Mouse (Mus musculus) frontal cortex, postnatal 25 days (tissue): ENCODE data around the gene Armc8.

ENCODE experiments used
- DNase-seq, 2 experiments: peaks; one replicate each; pipeline ENCODE4 v3.0.0; 2022; ENCODE audit warnings: low spot score in 2 of 2

Armc8 gene

GRCm38 (mm10) chr9:99446259-99446658, 122.4 kb downstream of the Armc8 start:
- DNase-seq: no peak

DNA sequence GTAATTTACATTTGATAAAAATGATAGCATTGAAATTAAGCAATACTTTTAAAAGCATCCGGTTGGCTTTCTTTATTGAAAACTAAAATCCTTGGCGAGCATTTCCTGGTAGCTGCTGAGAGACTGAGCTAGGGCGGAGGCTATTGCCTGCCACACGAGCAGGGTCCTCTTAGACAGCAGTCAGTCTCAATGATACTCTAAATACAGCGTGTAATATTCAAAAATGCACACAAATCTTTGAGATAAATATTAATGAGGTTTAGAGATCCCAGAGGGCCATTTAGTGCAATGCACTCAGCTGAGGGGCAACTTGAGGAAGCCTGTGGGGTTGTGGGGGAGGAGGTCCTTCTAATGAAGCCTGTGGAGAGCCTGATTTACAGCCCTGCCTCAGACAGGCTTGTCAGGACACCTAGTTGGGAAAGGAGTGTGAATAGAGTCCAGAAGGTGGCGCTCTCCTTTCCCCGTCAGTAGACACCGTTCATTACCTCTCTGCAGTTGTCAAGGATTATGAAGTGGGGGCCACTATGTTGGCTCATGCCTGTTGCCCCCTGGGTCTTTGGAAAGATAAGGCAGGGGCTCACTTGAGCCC, 124.0 kb downstream of the Armc8 start:
- no peak for DNase-seq

DNA sequence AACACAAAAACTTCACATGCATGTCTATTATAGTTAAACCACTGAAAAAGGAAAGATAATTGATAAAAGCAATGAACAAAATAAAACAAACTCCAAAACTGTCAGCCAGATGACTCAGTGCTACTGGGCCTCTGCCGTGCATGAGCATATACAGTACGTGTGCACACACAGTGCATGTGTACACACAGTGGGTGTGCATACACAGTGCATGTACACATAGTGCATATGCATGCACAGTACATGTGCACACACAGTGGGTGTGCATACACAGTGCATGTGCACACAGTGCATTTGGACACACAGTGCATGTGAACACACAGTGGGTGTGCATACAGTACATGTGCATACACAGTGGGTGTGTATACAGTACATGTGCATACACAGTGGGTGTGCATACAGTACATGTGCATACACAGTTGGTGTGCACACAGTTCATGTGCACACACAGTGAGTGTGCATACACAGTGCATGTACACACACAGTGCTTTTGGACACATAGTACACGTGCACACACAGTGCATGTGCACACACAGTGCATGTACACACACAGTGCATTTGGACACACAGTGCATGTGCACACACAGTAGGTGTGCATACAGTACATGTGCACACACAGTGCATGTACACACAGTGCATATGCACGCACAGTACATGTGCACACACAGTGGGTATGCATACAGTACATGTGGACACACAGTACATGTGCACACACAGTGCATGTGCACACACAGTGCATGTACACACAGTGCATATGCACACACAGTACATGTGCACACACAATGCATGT, 126.9 kb downstream of the Armc8 start:
- DNase-seq: no peak

GRCm38 (mm10) chr9:99440941-99441340, 127.8 kb downstream of the Armc8 start:
- no peak for DNase-seq

- DNase-seq: no peak
Observed at GRCm38 (mm10) chr9:99439064-99439463, 129.6 kb downstream of the Armc8 start.

DNA sequence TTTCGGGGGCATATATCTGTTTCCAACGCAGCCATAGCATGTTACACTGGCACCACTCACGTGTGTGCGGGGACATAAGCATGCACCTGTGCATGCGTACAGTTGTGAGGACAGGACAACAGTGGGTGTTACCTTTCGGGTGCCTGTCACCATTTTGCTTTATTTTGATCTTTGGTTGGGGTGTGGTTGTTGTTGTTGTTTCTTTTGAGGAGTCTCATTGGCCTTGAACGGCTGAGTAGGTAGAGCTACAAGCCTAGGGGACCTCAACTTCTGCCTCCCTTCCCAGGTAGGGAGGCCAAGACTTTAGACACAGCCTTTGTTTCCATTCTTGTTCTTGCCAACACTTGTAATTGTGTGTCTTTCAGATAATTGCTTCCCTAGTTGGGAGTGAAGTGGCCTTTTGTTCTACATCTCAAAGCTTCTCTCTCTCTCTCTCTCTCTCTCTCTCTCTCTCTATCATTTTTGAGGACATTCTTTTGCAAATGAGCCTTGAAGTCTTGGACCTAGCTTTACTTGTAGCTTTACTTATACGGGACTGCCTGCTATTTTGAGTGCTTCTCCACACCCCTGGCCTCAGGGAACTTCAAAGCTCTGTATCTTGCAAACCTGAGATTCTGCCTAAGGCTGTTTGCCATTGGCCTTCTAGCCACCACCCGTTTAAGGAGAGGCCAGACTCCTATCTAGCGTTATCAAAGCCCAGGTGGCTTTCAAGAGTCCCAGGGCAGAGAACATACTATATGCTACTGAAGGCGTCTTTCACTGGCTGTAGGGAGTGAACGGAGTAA, 130.7 kb downstream of the Armc8 start:
- no peak for DNase-seq

DNA sequence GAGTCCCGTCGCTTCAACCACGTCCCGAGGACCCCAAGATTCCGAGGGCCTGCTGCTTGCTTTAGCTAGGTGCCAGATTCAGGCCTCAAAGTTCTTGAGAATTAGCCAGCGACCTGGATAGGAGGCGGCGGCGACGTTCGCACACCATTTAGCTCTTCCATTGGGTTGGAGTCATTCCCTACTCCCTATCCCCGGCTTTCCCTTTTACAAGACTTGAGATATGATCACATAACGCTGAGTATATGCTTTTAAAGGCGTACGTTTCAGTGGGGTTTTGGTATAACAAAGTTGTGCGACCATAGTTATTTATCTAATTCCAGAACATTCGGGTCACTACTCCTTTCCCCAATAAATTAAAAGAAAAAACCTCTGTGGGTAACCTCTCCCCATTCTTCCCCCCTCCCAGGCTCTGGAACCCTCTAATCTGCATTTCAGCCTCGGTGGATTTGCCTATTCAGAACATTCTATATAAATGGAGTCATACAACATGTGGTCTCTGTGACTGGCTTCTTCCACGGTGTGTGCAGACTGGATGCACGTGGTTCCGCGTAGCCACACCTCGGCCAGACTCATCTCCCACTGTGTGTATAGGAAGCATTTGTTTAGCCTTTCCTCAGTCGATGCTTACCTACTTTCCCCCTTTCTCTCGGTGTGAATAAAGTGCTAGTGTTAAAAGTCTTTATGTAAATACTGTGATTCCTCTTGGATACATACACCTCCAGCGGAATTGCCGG, 131.5 kb downstream of the Armc8 start, which contains the start of gene Mras:
Gene Mras (minus strand): TSS at position 351 of the 734 bp plus-strand sequence.
- no peak for DNase-seq

DNA sequence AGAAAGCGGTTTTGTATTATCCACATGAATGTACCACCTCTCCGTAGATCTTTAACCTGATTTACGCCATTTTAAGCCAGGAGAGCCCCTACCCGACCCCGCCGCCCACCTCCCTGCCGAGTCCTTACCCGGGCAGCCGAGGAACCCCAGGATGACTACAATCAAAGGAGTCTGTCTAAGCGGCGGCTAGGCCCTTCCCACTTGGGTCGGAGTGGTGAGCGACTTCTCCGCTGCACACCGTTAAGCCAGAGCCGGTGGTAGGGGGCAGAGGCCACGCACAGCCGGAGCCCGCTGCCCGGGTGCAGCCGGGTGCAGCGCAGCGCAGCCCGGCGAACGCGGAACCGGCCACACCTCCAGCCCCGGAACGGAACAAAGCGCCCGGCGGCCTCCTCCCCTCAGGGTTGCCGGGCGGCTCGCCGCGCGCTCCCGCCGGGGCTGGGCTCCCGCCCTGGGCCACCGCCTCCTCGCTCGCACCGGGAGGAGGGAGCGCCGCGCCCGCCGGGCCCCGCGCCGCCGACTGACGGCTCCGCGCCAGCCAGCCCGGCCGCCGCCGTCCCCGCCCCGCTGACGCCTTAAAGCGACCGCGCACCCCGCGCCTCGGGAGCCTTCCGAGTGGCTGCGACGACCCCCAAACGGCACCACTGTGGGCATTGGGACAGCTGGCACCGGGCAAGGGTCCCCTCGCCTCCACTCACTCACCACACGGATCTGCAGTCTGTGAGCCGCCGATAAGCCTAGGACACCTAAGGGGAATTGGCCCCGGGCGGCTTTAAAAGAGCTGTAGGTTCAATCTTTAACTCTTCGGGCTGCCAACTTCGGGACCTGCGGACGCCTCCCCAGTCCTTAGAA, 132.3 kb downstream of the Armc8 start:
- peak; percentile 61 to 68 for DNase-seq

DNA sequence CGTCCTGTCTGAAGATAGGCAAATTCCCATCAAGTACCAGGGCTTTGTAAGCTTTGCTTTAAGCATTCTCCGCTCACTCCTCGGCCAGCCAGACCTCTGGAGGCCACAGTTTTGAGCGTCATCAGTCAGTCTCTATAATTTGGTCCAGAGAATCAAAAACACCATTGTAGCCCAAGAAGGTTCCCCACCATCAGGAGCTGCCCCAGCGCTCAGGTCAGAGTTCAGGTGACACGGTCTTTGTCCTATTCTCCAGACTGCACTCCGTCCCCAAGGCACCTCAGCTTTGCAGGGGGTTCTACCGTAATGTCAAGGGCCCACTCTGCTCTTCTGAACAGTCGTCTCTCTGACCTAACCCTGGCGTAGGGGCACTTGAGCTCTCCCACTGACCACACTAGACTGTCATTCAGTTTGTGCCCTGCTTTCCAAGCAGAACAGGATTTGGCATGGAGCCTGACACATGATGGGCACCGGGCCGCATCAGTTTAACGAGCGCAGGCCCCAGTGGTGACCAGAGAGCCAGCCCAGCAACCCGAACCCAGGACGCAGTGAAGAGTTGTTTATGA, 133.0 kb downstream of the Armc8 start:
- no peak for DNase-seq

DNA sequence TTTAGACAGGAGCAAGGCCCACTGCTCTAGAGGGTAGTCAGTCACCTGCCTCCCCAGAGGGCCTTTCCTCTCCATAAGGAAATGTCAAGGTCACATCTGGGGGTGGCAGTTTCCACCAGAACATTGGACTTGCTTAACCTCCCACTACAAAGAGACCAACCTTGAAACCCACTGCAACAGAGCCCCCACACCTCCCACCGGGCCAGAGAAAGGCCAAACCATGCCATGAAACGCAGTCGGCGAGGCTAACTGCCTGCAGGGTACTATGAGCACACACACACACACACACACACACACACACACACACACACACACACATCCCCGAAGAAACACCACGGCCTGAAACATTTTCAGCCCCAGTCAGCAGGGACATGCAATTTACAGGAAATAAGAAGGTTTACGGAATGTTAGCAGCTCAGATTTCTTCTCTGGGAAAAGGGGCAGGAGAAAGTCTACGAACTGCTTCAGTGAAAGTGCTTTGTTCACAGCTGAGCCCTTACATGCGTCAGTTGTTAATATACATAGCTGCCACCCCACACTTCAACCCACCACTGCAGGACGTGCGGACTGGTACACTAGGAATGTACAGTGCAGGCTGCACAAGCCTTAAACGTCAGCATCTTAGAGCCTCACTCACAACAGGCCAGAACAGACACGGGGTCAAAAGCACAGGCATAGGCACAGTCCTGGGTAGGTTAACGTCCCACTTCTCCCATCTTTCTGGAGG, 133.6 kb downstream of the Armc8 start:
- no peak for DNase-seq

GRCm38 (mm10) chr9:99432478-99432877, 136.2 kb downstream of the Armc8 start:
- DNase-seq: no peak

- no peak for DNase-seq
Observed at GRCm38 (mm10) chr9:99431963-99432362, 136.7 kb downstream of the Armc8 start.

DNA sequence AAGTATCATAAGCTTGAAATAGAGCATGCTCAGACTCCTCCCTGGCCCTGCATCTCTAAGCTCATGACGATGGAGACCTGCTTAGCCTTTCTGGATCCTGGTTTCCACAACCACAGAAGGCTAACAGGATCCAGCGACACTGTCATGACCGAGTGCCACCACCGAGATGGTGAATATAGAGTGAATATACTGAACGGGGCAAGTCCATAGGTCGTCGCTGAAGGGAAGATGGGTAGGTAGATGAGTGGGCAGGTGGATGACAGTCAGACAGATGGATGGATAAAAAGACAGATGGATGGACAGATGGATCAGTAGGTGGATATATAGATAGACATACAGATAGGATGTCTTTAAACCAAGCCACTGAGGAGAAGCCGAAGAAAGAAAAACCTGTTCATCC, 137.4 kb downstream of the Armc8 start:
- DNase-seq: no peak

DNA sequence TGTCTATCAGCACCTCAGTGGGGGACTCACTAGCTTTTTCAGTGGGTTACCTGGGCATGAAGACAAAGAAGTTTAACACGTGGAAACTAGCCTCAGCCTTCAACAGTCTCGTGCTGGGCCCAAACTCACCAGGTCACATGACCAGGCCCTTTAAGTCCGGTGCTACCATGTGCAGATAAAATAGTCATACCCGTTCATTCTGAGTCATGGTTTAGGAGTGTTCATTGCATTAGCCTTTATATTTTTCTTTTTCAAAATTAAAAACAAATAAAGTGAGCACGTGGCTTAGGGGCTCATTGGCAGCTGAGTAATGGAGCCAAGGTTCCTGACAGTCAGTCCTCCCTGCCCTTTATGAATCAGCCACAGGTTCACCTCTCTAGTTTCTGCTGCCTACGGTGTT, 137.9 kb downstream of the Armc8 start:
- no peak for DNase-seq

DNA sequence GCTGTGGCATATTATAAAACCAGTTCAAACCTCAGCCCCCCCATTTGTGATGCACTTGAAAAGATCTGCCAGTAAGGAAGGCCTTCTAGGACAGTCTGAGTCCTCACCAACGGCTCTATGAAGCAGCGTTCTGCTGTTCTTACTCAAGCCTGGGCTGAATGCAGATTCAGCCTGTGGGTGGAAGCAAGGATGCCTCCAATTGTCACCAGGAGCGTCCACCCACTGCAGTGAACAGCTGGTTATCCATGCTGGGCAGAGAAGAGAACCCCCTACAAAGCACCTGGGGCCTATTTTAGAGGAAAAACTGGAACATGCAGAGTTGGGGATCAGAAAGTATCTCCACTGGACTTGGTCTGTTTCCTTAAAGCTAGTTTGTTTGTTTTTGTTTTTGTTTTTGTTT, 138.9 kb downstream of the Armc8 start:
- DNase-seq: no peak

- DNase-seq: no peak
Observed at GRCm38 (mm10) chr9:99428601-99429331, 139.9 kb downstream of the Armc8 start.
